Mouse (Mus musculus) G1E (cell line): ENCODE measurements around the gene Pik3cd. TPM values are rescaled to one million over a fixed set of nuclear protein-coding genes. Genes with fewer than 3 reads are reported as not detected.

Experiments used
- ATAC-seq: 2 replicates; pipeline ENCODE4 v1.8.0; 2016; ENCODE audit warnings: mild to moderate bottlenecking; ENCODE audit not compliant: insufficient number of reproducible peaks, poor library complexity, low FRiP score, severe bottlenecking; ENCODE audit errors: extremely low read depth
- DNase-seq: peaks from one replicate; pipeline ENCODE4 v3.0.0; 2012; ENCODE audit warnings: low spot score
- H3K27me3 ChIP-seq: 2 replicates; pipeline ENCODE4 v1.6.1; 2012; ENCODE audit warnings: mild to moderate bottlenecking, low read length, inconsistent platforms; ENCODE audit not compliant: insufficient read depth
- H3K36me3 ChIP-seq: replicated peaks from 2 replicates; pipeline ENCODE3; 2012; ENCODE audit warnings: mild to moderate bottlenecking, inconsistent platforms
- H3K4me1 ChIP-seq: 2 replicates; pipeline ENCODE4 v1.6.1; 2012; ENCODE audit warnings: low read depth, low read length, inconsistent platforms, mixed read lengths; ENCODE audit not compliant: insufficient read depth
- H3K4me3 ChIP-seq: 2 replicates; pipeline ENCODE4 v1.5.1; 2012; ENCODE audit warnings: low read depth, mild to moderate bottlenecking, inconsistent platforms, low read length, moderate library complexity, mixed read lengths
- H3K9me3 ChIP-seq: replicated peaks from 2 replicates; pipeline ENCODE4 v1.6.1; 2012; ENCODE audit warnings: inconsistent platforms
- CTCF ChIP-seq: IDR thresholded peaks from 2 replicates; pipeline ENCODE4 v1.5.1; 2012; ENCODE audit warnings: low read depth, low read length, inconsistent platforms, mixed read lengths
- GATA1 ChIP-seq: IDR thresholded peaks from 2 replicates; pipeline ENCODE4 v1.6.1; 2012; ENCODE audit warnings: borderline replicate concordance, low read length, inconsistent platforms, mixed read lengths
- GATA2 ChIP-seq: IDR thresholded peaks from 2 replicates; pipeline ENCODE4 v1.6.1; 2012; ENCODE audit warnings: low read depth, low read length, inconsistent platforms, borderline replicate concordance
- POLR2AphosphoS5 ChIP-seq: IDR thresholded peaks from 2 replicates; pipeline ENCODE4 v1.6.1; 2012; ENCODE audit warnings: low read depth, low read length, inconsistent platforms; ENCODE audit not compliant: insufficient replicate concordance
- TAL1 ChIP-seq: conservative IDR thresholded peaks from 2 replicates; pipeline ENCODE4 v1.6.1; 2012; ENCODE audit warnings: low read depth, low read length, inconsistent platforms, mixed read lengths
- polyA plus RNA-seq: library from polyadenylated mRNA; stranded (reverse); fragments of >175 nt; gene quantifications from 2 replicates; pipeline ENCODE4 v1.2.3, GENCODE M21; 2012
- total RNA-seq, 2 experiments: library from RNA; stranded (forward) in 1 of 2; stranded (reverse) in 1 of 2; fragments of 200-1000 nt in 1 of 2; fragments of >200 nt in 1 of 2; fragmentation: Nextera tagmentation in 1 of 2; gene quantifications; 2 replicates each; pipeline ENCODE4 v1.2.3; 2014 to 2017

The Pik3cd gene
- total and polyA plus RNA-seq, 3 experiments, result 17.3 to 40.3 (median 24.0) TPM

DNA sequence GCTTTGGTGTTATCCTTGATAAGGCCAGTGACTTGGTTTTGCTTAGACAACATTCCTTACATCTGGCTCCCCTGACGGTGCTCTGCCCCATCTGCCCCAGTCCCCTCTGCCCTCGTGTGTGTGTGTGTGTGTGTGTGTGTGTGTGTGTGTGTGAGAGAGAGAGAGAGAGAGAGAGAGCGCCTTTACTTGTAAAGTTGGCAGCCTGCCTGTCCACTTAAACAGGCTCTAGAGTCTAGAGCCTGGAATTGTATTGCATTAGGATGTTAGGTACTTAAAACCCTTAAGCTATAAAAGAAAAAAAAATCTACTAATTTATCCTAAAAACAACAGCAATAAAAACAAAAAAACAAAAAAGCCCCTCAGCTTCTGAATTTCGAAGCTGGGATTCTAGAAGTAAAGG lies 100.9 kb downstream of the Pik3cd start:
- TF ChIP-seq GATA2 (no peak), CTCF (no peak), GATA1 (no peak), POLR2AphosphoS5 (no peak), TAL1 (no peak)
- no peaks in the 10 kb centered on the region for H3K9me3 ChIP-seq
- H3K36me3 ChIP-seq, result no peaks in the 10 kb centered on the region
- H3K4me1 ChIP-seq, result no peaks in the 10 kb centered on the region
- ATAC-seq (no peak), DNase-seq (no peak)
- H3K27me3 ChIP-seq, result peaks cover 6% of the 10 kb centered on the region; the same call in 1 of the 2 replicates
- no peak overlapping the region for H3K4me3 ChIP-seq

GRCm38 (mm10) chr4:149600130-149600529 lies 102.2 kb downstream of the Pik3cd start:
- no peak overlapping the region for H3K4me3 ChIP-seq
- peaks cover 9% of the 10 kb centered on the region; the same call in 1 of the 2 replicates for H3K27me3 ChIP-seq
- no peak for TF ChIP-seq TAL1
- no peak for TF ChIP-seq GATA2
- no peak for TF ChIP-seq GATA1
- no peak for TF ChIP-seq CTCF
- no peak for TF ChIP-seq POLR2AphosphoS5
- no peaks in the 10 kb centered on the region for H3K9me3 ChIP-seq
- DNase-seq (no peak), ATAC-seq (no peak)
- H3K36me3 ChIP-seq, result no peaks in the 10 kb centered on the region
- H3K4me1 ChIP-seq, result no peaks in the 10 kb centered on the region

GRCm38 (mm10) chr4:149599549-149599948 lies 102.8 kb downstream of the Pik3cd start:
- H3K36me3 ChIP-seq, result no peaks in the 10 kb centered on the region
- no peaks in the 10 kb centered on the region for H3K4me1 ChIP-seq
- TF ChIP-seq POLR2AphosphoS5 (no peak), CTCF (no peak), GATA1 (no peak), TAL1 (no peak), GATA2 (no peak)
- peaks cover 9% of the 10 kb centered on the region; the same call in 1 of the 2 replicates for H3K27me3 ChIP-seq
- ATAC-seq (no peak), DNase-seq (no peak)
- H3K9me3 ChIP-seq, result no peaks in the 10 kb centered on the region
- no peak overlapping the region for H3K4me3 ChIP-seq

Other genes starting within 250 kb of the Pik3cd start
- gene Rbp7, start 247.6 kb downstream of the Pik3cd start, total RNA-seq (2014; fragmentation: Nextera tagmentation), result not detected in 2 replicates
- not detected in 2 replicates for gene Rbp7, start 247.6 kb downstream of the Pik3cd start, total RNA-seq (2017)
- gene Rbp7, start 247.6 kb downstream of the Pik3cd start, polyA plus RNA-seq, result not detected in 2 replicates
- not detected in 2 replicates for gene Tmem274, start 225.2 kb downstream of the Pik3cd start, total RNA-seq (2014; fragmentation: Nextera tagmentation)
- gene Tmem274, start 225.2 kb downstream of the Pik3cd start, total RNA-seq (2017), result not detected in 2 replicates
- gene Tmem274, start 225.2 kb downstream of the Pik3cd start, polyA plus RNA-seq, result not detected in 2 replicates
- 6.3 and 10.8 TPM in 2 replicates for gene Nmnat1, start 217.4 kb downstream of the Pik3cd start, total RNA-seq (2014; fragmentation: Nextera tagmentation)
- gene Nmnat1, start 217.4 kb downstream of the Pik3cd start, total RNA-seq (2017), result 8.5 and 10.5 TPM in 2 replicates
- 1.3 and 2.0 TPM in 2 replicates for gene Nmnat1, start 217.4 kb downstream of the Pik3cd start, polyA plus RNA-seq
- 21.7 and 22.7 TPM in 2 replicates for gene Lzic, start 217.3 kb downstream of the Pik3cd start, total RNA-seq (2014; fragmentation: Nextera tagmentation)
- 50.7 and 54.8 TPM in 2 replicates for gene Lzic, start 217.3 kb downstream of the Pik3cd start, total RNA-seq (2017)
- gene Lzic, start 217.3 kb downstream of the Pik3cd start, polyA plus RNA-seq, result 8.3 and 12.2 TPM in 2 replicates
- gene Ctnnbip1, start 184.3 kb downstream of the Pik3cd start, total RNA-seq (2014; fragmentation: Nextera tagmentation), result 0.98 TPM in 1 of 2 replicates, not detected in the other
- 0.87 and 1.3 TPM in 2 replicates for gene Ctnnbip1, start 184.3 kb downstream of the Pik3cd start, total RNA-seq (2017)
- 1.4 and 2.9 TPM in 2 replicates for gene Ctnnbip1, start 184.3 kb downstream of the Pik3cd start, polyA plus RNA-seq
- gene Clstn1, start 116.1 kb downstream of the Pik3cd start, total RNA-seq (2014; fragmentation: Nextera tagmentation), result 0.19 and 0.38 TPM in 2 replicates
- 0.22 and 0.41 TPM in 2 replicates for gene Clstn1, start 116.1 kb downstream of the Pik3cd start, total RNA-seq (2017)
- gene Clstn1, start 116.1 kb downstream of the Pik3cd start, polyA plus RNA-seq, result 2.3 and 2.5 TPM in 2 replicates
- gene Tmem201, start 35.5 kb upstream of the Pik3cd start, total RNA-seq (2014; fragmentation: Nextera tagmentation), result 13.1 and 13.8 TPM in 2 replicates
- 3.0 and 3.1 TPM in 2 replicates for gene Tmem201, start 35.5 kb upstream of the Pik3cd start, total RNA-seq (2017)
- 34.2 and 35.9 TPM in 2 replicates for gene Tmem201, start 35.5 kb upstream of the Pik3cd start, polyA plus RNA-seq
- gene Slc25a33, start 71.7 kb upstream of the Pik3cd start, total RNA-seq (2014; fragmentation: Nextera tagmentation), result 2.3 and 6.3 TPM in 2 replicates
- 4.6 and 4.9 TPM in 2 replicates for gene Slc25a33, start 71.7 kb upstream of the Pik3cd start, total RNA-seq (2017)
- gene Slc25a33, start 71.7 kb upstream of the Pik3cd start, polyA plus RNA-seq, result 3.7 and 4.4 TPM in 2 replicates